Mouse (Mus musculus) limb, embryonic 11.5 days (tissue): ENCODE results near the gene Vipr1. TPM values are rescaled to one million over a fixed set of nuclear protein-coding genes. Genes with fewer than 3 reads are reported as not detected.

Source experiments
- ATAC-seq: fragments of 200-750 bp; cut with Nextera tagmentation; 2 replicates; pipeline ENCODE4 v1.8.0; 2017; ENCODE audit warnings: low read depth; ENCODE audit not compliant: insufficient number of reproducible peaks, low FRiP score, low TSS enrichment
- DNase-seq: peaks from one replicate; pipeline ENCODE4 v3.0.0-alpha.2; 2015; ENCODE audit warnings: low spot score
- H3K27ac ChIP-seq: fragments of 300-500 bp; sonication (generic); replicated peaks from 2 replicates; pipeline ENCODE4 v1.5.1; 2014; ENCODE audit warnings: low read depth, mild to moderate bottlenecking, low read length
- H3K27me3 ChIP-seq: fragments of 300-500 bp; sonication (generic); 2 replicates; pipeline ENCODE4 v1.6.1; 2014; ENCODE audit warnings: mild to moderate bottlenecking, low read length, mixed read lengths; ENCODE audit not compliant: control insufficient read depth, insufficient read depth
- H3K36me3 ChIP-seq: fragments of 300-500 bp; sonication (generic); 2 replicates; pipeline ENCODE4 v1.6.1; 2014; ENCODE audit warnings: mild to moderate bottlenecking, low read length, moderate library complexity, mixed read lengths; ENCODE audit not compliant: control insufficient read depth, insufficient read depth
- H3K4me1 ChIP-seq: fragments of 300-500 bp; sonication (generic); 2 replicates; pipeline ENCODE4 v1.6.1; 2014; ENCODE audit warnings: low read length, mixed read lengths; ENCODE audit not compliant: control insufficient read depth, insufficient read depth
- H3K4me2 ChIP-seq: fragments of 300-500 bp; sonication (generic); 2 replicates; pipeline ENCODE4 v1.6.1; 2014; ENCODE audit warnings: low read depth, mild to moderate bottlenecking, moderate library complexity; ENCODE audit not compliant: severe bottlenecking
- H3K4me3 ChIP-seq: fragments of 300-500 bp; sonication (generic); 2 replicates; pipeline ENCODE4 v1.5.1; 2014; ENCODE audit warnings: low read depth, low read length
- H3K9ac ChIP-seq: fragments of 300-500 bp; sonication (generic); 2 replicates; pipeline ENCODE4 v1.6.1; 2014; ENCODE audit warnings: mild to moderate bottlenecking, low read length
- H3K9me3 ChIP-seq: fragments of 300-500 bp; sonication (generic); 2 replicates; pipeline ENCODE4 v1.6.1; 2016; ENCODE audit warnings: low read length; ENCODE audit not compliant: control insufficient read depth
- WGBS: fragments of 180-500 bp; shearing (Covaris S2); extraction: QIAGEN DNeasy Blood & Tissue Kit; methylation state at CpG from one replicate; pipeline ENCODE4 v1.1.7; 2014; 5-methylcytosine and 5-hydroxymethylcytosine counted together
- polyA plus RNA-seq: library from polyadenylated mRNA; unstranded; fragments of >200 nt; fragmentation: Nextera tagmentation; extraction: Ambion mirVana; gene quantifications from 2 replicates; pipeline ENCODE4 v1.2.1, GENCODE M21; 2014

The Vipr1 gene
- polyA plus RNA-seq, 1 experiment from 2014 or later: 0.69 TPM

- Histone ChIP-seq H3K36me3 (no peaks in the 10 kb centered on the region), H3K4me1 (no peaks in the 10 kb centered on the region), H3K27ac (no peak overlapping the region), H3K9me3 (no peaks in the 10 kb centered on the region), H3K9ac (no peak overlapping the region), H3K4me3 (no peak overlapping the region), H3K27me3 (peaks cover 9% of the 10 kb centered on the region), H3K4me2 (no peak overlapping the region)
- ATAC-seq (no peak), DNase-seq (no peak)
- 86% methylated on average over 9 of the region's 9 CpGs for WGBS
These were observed 32.5 kb downstream of the Vipr1 start for GRCm38 (mm10) chr9:121675011-121675410.

GRCm38 (mm10) chr9:121675556-121675955 lies 33.0 kb downstream of the Vipr1 start:
- ATAC-seq: no peak
- no peak overlapping the region for H3K4me2 ChIP-seq
- H3K27me3 ChIP-seq: peaks cover 4% of the 10 kb centered on the region
- H3K36me3 ChIP-seq: no peaks in the 10 kb centered on the region
- no peaks in the 10 kb centered on the region for H3K9me3 ChIP-seq
- H3K4me1 ChIP-seq: no peaks in the 10 kb centered on the region
- no peak overlapping the region for H3K27ac ChIP-seq
- no peak overlapping the region for H3K4me3 ChIP-seq
- 88% methylated on average over 2 of the region's 2 CpGs for WGBS
- H3K9ac ChIP-seq: no peak overlapping the region
- DNase-seq: no peak

GRCm38 (mm10) chr9:121677069-121677468 lies 34.6 kb downstream of the Vipr1 start:
- DNase-seq: no peak

GRCm38 (mm10) chr9:121677476-121677875 lies 35.0 kb downstream of the Vipr1 start:
- Histone ChIP-seq H3K27ac (no peak overlapping the region), H3K27me3 (no peaks in the 10 kb centered on the region), H3K9ac (no peak overlapping the region), H3K9me3 (no peaks in the 10 kb centered on the region), H3K4me1 (no peaks in the 10 kb centered on the region), H3K4me2 (no peak overlapping the region), H3K36me3 (no peaks in the 10 kb centered on the region), H3K4me3 (no peak overlapping the region)
- ATAC-seq (no peak), DNase-seq (no peak)
- WGBS: 78% methylated on average over 8 of the region's 8 CpGs

More at GRCm38 (mm10) chr9:121677069-121677468, 34.6 kb downstream of the Vipr1 start:
- Histone ChIP-seq H3K9ac (no peak overlapping the region), H3K27me3 (no peaks in the 10 kb centered on the region), H3K36me3 (no peaks in the 10 kb centered on the region), H3K4me1 (no peaks in the 10 kb centered on the region), H3K27ac (no peak overlapping the region), H3K9me3 (no peaks in the 10 kb centered on the region), H3K4me2 (no peak overlapping the region), H3K4me3 (no peak overlapping the region)
- ATAC-seq: no peak
- 72% methylated on average over 4 of the region's 4 CpGs for WGBS

- Histone ChIP-seq H3K4me2 (no peak overlapping the region), H3K36me3 (no peaks in the 10 kb centered on the region; the same call in 1 of the 2 replicates), H3K4me1 (no peaks in the 10 kb centered on the region), H3K9me3 (no peaks in the 10 kb centered on the region), H3K27me3 (no peaks in the 10 kb centered on the region), H3K4me3 (no peak overlapping the region), H3K27ac (no peak overlapping the region), H3K9ac (no peak overlapping the region)
- ATAC-seq (peak; percentile 67), DNase-seq (peak; percentile 73)
- 28% methylated on average over 6 of the region's 6 CpGs for WGBS
These were observed 37.0 kb downstream of the Vipr1 start for GRCm38 (mm10) chr9:121679549-121679948.

GRCm38 (mm10) chr9:121681191-121681590 lies 38.7 kb downstream of the Vipr1 start:
- H3K4me2 ChIP-seq: no peak overlapping the region
- 84% methylated on average over 8 of the region's 8 CpGs for WGBS

GRCm38 (mm10) chr9:121682037-121682680 lies 39.6 kb downstream of the Vipr1 start:
- Histone ChIP-seq H3K9ac (no peak overlapping the region), H3K4me1 (no peaks in the 10 kb centered on the region), H3K27ac (no peak overlapping the region), H3K27me3 (no peaks in the 10 kb centered on the region), H3K9me3 (no peaks in the 10 kb centered on the region), H3K4me3 (no peak overlapping the region), H3K36me3 (peaks cover 3% of the 10 kb centered on the region; the same call in 1 of the 2 replicates), H3K4me2 (no peak overlapping the region)
- ATAC-seq (no peak), DNase-seq (no peak)
- 73% methylated on average over 18 of the region's 18 CpGs for WGBS

More at GRCm38 (mm10) chr9:121681191-121681590, 38.7 kb downstream of the Vipr1 start:
- H3K27ac ChIP-seq: no peak overlapping the region
- DNase-seq (no peak), ATAC-seq (no peak)
- no peak overlapping the region for H3K9ac ChIP-seq
- no peaks in the 10 kb centered on the region for H3K9me3 ChIP-seq
- H3K4me3 ChIP-seq: no peak overlapping the region
- no peaks in the 10 kb centered on the region for H3K27me3 ChIP-seq
- H3K4me1 ChIP-seq: no peaks in the 10 kb centered on the region
- H3K36me3 ChIP-seq: peaks cover 2% of the 10 kb centered on the region; the same call in 1 of the 2 replicates

- Histone ChIP-seq H3K9ac (no peak overlapping the region), H3K36me3 (peaks cover 5% of the 10 kb centered on the region; the same call in 1 of the 2 replicates)
- 81% methylated on average over 7 of the region's 7 CpGs for WGBS
These were observed 42.2 kb downstream of the Vipr1 start for GRCm38 (mm10) chr9:121684702-121685101.

More at GRCm38 (mm10) chr9:121684702-121685101, 42.2 kb downstream of the Vipr1 start:
- ATAC-seq (no peak), DNase-seq (no peak)
- H3K27ac ChIP-seq: no peak overlapping the region
- H3K9me3 ChIP-seq: no peaks in the 10 kb centered on the region
- H3K4me2 ChIP-seq: no peak overlapping the region
- H3K27me3 ChIP-seq: no peaks in the 10 kb centered on the region
- H3K4me1 ChIP-seq: no peaks in the 10 kb centered on the region
- H3K4me3 ChIP-seq: no peak overlapping the region
